Mouse (Mus musculus) cerebral cortex, adult 2 months (tissue): ENCODE results near the gene Ogdhl.

Experiments used
- WGBS: fragments of 180-500 bp; shearing (Covaris S2); methylation state at CpG from one replicate; pipeline ENCODE4 v1.1.7; 2018; 5-methylcytosine and 5-hydroxymethylcytosine counted together

Gene Ogdhl

DNA sequence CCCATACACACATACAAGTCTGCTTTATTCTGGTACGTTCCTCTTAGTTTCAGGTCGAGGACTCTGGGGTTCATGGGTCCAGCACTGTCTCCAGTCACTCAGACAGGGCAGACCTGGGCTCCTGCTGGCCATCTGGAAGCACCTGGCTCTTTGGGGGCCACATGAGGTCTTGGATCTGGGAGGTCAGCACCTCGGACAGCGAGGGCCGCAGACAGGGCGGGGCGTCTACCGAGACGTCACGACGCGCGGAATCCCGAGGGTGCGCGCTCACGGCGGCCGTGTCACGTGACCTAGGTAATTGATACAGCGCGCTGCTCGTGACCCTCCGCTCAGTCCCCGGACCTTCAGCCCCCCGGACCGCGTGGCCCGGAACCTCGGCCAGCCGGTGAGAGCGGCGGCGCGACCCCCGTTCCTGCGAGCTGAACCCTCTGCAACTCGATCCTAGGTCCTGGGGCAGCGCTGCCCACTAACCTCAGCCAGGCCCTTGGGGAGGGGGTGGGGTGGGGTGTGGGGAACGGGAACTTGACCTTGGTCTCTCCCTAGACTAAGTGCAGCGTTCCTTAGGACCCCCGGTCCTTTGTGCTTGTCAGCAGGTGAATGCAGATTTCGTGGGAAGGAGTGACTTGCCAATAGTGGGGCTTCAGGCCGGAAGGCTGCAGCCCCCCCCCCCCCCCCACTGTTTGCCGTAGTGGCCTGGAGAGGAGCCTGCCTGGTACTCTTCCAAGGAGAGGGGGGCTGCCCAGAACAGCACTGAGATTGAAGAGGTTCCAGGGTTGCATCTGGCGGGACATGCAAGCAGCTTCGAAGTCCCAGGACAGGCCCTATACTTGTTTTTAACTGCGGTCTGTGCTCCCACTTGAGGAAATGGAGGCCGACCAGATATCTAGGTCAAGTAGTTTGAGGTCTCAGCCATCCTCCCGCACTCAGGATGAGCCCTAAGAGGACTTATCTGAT lies at the start of gene Ogdhl:
TSS of gene Ogdhl (plus strand) at position 288 of the 954 bp plus-strand sequence.
- WGBS: 3% methylated on average over 50 of the region's 50 CpGs

- 46% methylated on average over 12 of the region's 12 CpGs for WGBS
Observed at GRCm38 (mm10) chr14:32301622-32302021, 20.2 kb upstream of the Ogdhl start.

- 91% methylated on average over 7 of the region's 7 CpGs for WGBS
Observed at GRCm38 (mm10) chr14:32302423-32302822, 19.4 kb upstream of the Ogdhl start.

GRCm38 (mm10) chr14:32304921-32305320 lies 16.9 kb upstream of the Ogdhl start:
- WGBS: 76% methylated on average over 8 of the region's 8 CpGs

- 51% methylated on average over 8 of the region's 8 CpGs for WGBS
Observed at GRCm38 (mm10) chr14:32309876-32310275, 11.9 kb upstream of the Ogdhl start.

DNA sequence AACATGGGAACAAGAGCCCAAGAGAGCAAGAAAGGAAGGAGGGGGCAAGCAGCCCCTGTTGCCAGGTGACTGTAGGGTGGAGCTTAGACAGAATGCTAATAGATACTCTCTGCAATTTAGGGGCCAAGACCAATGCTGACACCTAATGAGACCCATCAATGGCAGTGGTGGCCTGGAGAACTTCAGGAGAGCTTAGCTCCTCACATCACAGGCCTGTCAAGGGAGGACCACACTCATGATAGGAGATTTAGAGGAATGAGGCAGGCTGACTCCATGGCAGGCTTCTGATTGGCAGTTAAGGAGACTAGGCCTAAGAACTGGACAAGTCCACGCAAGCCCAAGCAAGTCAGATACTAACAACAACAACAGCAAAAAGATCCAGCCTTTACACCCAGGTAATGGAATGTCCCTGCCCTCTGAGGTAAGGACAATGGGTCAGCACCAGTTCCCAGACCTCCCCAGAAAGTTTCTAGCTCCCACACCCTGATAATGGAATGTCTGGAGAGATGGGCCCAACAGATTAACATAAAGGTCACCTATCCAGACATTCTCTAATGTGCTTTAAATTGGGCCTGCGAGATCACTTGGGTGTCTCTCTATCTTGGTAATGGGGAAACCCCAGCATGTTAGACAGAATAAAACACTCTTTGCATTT lies 10.3 kb upstream of the Ogdhl start:
- 100% methylated on average over 2 of the region's 2 CpGs for WGBS

DNA sequence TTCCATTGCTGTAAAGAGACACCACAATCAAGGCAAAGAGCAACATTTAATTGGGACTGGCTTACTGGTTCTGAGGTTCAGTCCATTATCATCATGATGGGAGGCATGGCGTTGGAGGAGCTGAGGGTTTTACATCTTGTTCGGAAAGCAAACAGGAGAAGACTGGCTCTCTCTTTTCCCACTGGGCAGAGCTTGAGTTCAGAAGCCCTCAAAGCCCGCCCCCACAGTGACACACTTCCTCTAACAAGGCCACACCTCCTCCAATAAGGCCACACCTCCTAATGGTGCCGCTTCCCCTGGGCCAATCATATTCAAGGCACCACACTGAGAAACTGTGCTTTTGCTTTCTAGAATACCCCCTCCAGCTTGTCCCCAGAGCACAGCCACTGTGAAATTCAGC lies 4.0 kb upstream of the Ogdhl start:
- 28% methylated on average over 4 of the region's 4 CpGs for WGBS

DNA sequence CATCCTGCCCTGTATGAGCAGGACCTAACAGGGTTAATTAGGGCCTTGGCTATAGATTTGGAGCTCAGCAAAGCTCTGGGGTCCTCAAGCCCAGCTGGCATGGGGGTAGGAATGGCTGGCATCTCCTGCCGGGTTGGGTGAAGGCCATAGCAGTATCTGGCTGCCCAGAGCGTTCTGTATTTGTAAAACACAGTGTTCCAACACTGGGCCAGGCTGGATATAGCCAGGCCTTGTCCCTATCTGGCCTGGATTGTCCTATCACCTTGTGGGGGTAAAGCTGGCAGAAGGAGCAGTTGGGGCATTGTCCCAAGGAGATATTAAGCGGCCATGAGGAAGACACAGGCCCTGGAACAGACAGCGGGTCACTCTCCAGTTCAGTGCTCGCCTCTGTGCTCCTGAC lies 1.4 kb downstream of the Ogdhl start:
- 83% methylated on average over 5 of the region's 5 CpGs for WGBS

DNA sequence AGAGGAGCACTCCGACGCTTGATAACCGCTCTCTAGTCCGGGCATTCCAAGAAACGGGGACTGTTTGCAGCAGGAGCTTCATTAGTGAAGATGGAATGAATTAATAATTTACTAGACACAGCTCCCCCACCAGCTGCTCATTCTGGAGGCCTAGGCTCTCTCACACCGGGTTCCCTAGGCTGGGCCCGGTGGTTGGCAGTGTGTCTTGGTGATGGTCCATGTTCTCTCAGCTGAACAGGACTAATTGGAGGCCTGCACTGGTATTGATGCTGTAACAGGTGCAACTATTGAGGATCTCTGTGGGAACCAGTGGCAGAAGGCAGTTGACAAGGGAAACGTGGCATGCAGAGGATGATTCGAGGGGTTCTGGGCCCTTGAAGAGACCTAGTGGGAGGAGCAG lies 5.5 kb downstream of the Ogdhl start:
- 88% methylated on average over 9 of the region's 9 CpGs for WGBS

GRCm38 (mm10) chr14:32332515-32333445 lies 11.0 kb downstream of the Ogdhl start:
- 81% methylated on average over 20 of the region's 20 CpGs for WGBS

GRCm38 (mm10) chr14:32336021-32336420 lies 14.2 kb downstream of the Ogdhl start:
- WGBS: 57% methylated on average over 6 of the region's 6 CpGs

DNA sequence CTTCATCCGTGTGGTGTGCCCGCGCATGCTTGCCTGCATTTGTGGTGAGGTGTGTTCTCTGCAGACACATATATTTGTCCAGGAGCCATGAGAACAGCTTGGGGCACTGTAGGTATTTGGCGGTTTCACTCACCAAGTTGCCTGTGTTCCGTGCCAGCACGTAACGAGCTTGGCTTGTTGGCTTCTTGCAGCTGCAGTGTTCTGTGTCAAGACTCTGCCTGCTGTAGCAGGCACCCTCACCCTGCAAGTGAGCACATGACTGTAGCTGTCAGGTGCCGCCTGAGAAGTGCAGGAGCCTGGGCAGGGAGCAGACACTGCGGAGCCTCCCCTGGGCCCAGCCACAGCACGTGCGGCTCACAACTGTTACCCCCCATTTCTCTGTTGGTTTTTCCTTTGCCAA lies 14.7 kb downstream of the Ogdhl start:
- WGBS: 75% methylated on average over 11 of the region's 11 CpGs

DNA sequence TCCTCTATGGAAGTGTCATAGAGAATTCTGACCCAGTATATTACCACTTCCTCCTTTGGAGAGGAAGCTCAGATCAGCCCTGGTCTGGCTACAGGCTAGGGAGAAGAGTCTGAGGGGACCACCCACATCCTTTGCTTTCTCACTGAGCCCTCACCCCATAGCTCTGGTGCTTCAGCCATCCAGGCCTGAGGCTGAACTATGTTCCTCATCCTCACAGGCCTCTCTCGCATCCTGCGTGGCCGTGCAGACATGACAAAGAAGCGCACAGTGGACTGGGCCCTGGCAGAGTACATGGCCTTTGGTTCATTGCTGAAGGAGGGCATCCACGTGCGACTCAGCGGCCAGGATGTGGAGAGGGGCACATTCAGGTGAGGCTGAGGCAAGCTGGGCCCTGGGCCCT lies 20.0 kb downstream of the Ogdhl start:
- 98% methylated on average over 7 of the region's 7 CpGs for WGBS

GRCm38 (mm10) chr14:32344176-32344575 lies 22.4 kb downstream of the Ogdhl start:
- 91% methylated on average over 7 of the region's 7 CpGs for WGBS

DNA sequence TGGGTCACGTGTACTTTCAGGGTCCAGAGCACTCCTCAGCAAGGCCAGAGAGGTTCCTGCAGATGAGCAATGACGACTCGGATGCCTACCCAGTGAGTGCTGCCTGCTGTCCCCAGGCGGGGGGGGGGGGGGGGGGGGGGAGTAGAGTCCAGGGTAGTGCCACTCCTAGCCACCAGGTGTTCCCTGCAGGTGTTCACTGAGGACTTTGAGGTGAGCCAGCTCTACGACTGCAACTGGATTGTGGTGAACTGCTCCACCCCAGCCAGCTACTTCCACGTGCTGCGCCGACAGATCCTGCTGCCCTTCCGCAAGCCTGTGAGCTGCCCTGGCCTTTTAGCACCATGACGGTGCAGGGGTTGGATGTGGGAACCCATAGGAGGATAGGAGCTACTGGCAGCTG lies 22.9 kb downstream of the Ogdhl start:
- WGBS: 84% methylated on average over 9 of the region's 10 CpGs

DNA sequence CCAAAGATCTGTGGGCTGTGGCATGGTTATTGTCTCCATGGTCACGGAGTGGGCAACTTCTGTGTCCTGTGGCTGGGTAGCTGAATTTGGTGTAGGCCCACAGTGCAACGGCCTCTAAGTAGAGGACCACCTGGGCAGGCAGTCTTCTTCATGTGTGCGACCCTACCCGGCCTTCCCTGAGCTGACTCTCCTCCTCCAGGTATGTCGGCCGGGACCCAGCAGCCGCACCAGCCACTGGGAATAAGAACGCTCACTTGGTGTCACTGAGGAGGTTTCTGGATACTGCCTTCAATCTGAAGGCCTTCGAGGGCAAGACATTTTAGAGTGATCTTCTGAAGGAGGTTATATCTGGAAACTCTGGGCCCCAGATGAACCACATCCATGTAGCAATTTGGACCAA lies 25.5 kb downstream of the Ogdhl start:
- WGBS: 93% methylated on average over 9 of the region's 9 CpGs

DNA sequence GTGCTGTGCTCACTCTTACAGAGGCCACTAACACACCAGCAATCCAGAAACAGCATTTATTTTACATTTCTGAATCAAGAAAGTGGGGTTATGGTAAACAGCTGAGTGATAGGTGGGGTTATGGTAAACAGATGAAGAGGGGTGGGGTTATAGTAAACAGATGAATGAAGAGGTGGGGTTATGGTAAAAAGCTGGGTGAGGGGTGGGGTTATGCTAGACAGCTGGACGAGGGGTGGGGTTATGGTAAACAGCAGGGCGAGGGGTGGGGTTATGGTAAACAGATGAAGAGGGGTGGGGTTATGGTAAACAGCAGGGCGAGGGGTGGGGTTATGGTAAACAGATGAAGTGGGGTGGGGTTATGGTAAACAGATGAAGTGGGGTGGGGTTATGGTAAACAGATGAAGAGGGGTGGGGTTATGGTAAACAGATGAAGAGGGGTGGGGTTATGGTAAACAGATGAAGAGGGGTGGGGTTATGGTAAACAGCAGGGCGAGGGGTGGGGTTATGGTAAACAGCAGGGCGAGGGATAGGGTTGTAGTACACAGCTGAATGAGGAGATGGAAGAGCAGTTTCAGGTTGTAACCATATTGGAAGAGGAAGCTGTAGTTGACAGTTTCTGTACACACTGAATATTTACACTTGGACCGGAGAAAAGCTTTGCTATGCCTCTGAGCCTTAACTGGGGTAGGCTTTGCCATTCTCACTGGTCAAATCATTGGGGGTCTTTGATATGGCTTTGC lies 29.5 kb downstream of the Ogdhl start:
- 39% methylated on average over 6 of the region's 6 CpGs for WGBS

DNA sequence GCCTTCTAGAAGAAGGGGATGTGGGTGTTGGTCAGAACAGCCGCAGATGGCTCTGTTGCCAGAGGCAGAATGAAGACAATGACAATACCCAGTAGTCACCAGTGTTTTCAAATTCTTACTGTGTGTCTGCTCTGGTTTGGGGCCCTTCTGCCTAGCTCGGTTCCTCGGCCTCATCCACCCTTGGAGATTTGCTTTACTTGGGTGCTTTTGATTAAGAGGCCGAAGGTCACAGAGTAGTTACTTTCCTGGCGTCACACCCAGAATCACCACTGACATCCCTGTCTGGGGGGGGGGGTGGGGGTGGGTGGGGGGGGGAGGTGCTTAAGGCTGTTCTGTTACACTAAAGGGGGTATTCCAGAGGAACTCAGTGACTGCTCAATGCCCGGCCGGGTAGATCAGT lies 42.5 kb downstream of the Ogdhl start:
- WGBS: 69% methylated on average over 7 of the region's 7 CpGs

DNA sequence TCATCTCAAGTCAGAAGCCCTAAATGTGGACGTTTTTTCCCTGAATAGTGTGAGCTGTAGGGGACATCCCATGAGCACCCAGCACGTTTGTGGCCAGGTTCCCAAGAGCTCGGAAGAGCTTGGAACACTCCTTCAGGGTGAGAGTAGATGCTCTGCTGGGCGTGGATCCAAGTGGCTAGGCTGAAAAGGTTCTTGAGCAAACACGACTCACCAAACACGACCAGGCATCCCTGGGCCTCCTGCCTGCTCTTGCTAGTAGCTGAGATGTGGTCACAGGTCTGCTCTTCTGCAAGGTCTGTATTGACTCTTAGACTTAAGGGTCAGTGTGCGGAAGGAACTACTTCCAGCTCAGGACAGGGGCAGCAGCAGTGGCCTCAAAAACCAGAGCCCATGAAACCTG lies 47.9 kb downstream of the Ogdhl start:
- WGBS: 68% methylated on average over 7 of the region's 7 CpGs

GRCm38 (mm10) chr14:32372510-32372909 lies 50.7 kb downstream of the Ogdhl start:
- 92% methylated on average over 2 of the region's 2 CpGs for WGBS

GRCm38 (mm10) chr14:32379395-32380098 lies 57.7 kb downstream of the Ogdhl start:
- 43% methylated on average over 22 of the region's 22 CpGs for WGBS
